Mouse (Mus musculus): ENCODE measurements at regions not wholly inside any gene's neighbourhood (a gene's known extent, or its start where the extent isn't known, plus 50 kb on each side); places are given as distances from the start of the nearest gene placed in this dataset.

- Histone ChIP-seq H3K27me3 (replicated peaks) (no peaks in the 10 kb centered on the region), H3K36me3 (no peaks in the 10 kb centered on the region), H3K4me3 (no peak overlapping the region), H3K27ac (no peak overlapping the region), H3K9ac (no peak overlapping the region), H3K9me3 (no peaks in the 10 kb centered on the region), H3K4me2 (replicated peaks) (no peak overlapping the region), H3K4me1 (0 out of 2 replicates have a peak, but pooled peaks cover 4% of the 10 kb centered on the region)
- 53% methylated on average over 4 of the region's 4 CpGs for WGBS
- ATAC-seq (ENCODE audit: low FRiP score, low read depth) = no peak
These were observed 542.4 kb downstream of the Epha4 start for GRCm38 (mm10) chr1:76972454-76972853.

- Histone ChIP-seq H3K36me3 (no peaks in the 10 kb centered on the region), H3K27me3 (replicated peaks) (no peaks in the 10 kb centered on the region), H3K4me2 (replicated peaks) (no peak overlapping the region), H3K27ac (no peak overlapping the region), H3K4me3 (no peak overlapping the region), H3K9ac (no peak overlapping the region), H3K9me3 (no peaks in the 10 kb centered on the region), H3K4me1 (0 out of 2 replicates have a peak, but pooled peaks cover 4% of the 10 kb centered on the region)
- no peak for ATAC-seq (ENCODE audit: low FRiP score, low read depth)
- WGBS = 70% methylated on average over 12 of the region's 12 CpGs
These were observed 539.6 kb downstream of the Epha4 start for GRCm38 (mm10) chr1:76975077-76975945.

- 0 out of 2 replicates have a peak, but pooled peaks cover 4% of the 10 kb centered on the region for H3K4me1 ChIP-seq
- no peak for ATAC-seq (ENCODE audit: low FRiP score, low read depth)
- H3K4me2 ChIP-seq (replicated peaks) = no peak overlapping the region
- no peaks in the 10 kb centered on the region for H3K9me3 ChIP-seq
- no peak overlapping the region for H3K4me3 ChIP-seq
- no peaks in the 10 kb centered on the region for H3K36me3 ChIP-seq
- 80% methylated on average over 9 of the region's 9 CpGs for WGBS
- no peaks in the 10 kb centered on the region for H3K27me3 ChIP-seq (replicated peaks)
- no peak overlapping the region for H3K27ac ChIP-seq
- H3K9ac ChIP-seq = no peak overlapping the region
These were observed 534.3 kb downstream of the Epha4 start for GRCm38 (mm10) chr1:76980498-76981152.

DNA sequence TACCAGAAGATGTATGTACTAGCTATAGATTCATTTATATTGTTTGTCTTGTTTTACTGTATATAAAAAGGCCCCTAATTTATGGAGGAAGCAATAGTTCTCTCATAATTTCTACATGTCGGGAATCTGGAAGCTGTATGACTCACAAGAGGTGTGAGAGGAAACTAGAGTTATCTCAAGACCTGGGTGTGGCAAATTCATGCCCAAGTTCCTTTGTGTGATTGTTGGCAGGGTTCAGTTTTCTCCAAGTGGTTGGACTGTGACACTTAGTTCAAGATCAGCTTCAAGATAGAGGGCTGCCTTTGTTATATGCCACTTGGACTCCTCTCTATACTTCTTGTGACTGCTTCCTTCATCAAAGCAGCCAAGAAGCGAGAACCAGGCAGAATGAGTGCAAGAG, 521.1 kb downstream of the Epha4 start:
- 88% methylated on average over 2 of the region's 2 CpGs for WGBS
- Histone ChIP-seq H3K27me3 (replicated peaks) (no peaks in the 10 kb centered on the region), H3K27ac (no peak overlapping the region), H3K4me2 (replicated peaks) (no peak overlapping the region), H3K36me3 (no peaks in the 10 kb centered on the region), H3K4me3 (no peak overlapping the region), H3K9me3 (no peaks in the 10 kb centered on the region), H3K4me1 (no peaks in the 10 kb centered on the region), H3K9ac (no peak overlapping the region)
- no peak for ATAC-seq (ENCODE audit: low FRiP score, low read depth)

DNA sequence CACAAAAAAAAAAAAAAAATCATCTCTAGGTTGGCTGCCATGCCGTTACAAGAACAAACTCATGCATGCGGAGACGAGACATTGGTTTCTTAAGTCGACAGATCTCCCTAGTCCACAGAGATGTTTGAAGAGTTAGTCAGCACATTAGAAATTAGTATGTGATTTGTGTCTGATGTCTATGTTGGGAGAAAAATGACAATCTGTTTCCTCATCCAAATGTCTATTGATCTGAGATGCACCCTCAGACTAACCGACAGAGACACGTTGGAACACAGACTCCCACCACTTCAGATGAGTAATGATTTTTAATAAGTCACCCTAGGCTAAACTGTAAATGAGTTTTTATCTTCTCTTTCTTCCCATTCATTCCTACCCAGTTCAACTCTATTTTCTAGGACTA, 506.9 kb downstream of the Epha4 start:
- no peak overlapping the region for H3K4me2 ChIP-seq (replicated peaks)
- no peak overlapping the region for H3K9ac ChIP-seq
- no peak overlapping the region for H3K4me3 ChIP-seq
- H3K36me3 ChIP-seq = no peaks in the 10 kb centered on the region
- 92% methylated on average over 6 of the region's 6 CpGs for WGBS
- peaks cover 5% of the 10 kb centered on the region; the same call in 1 of the 2 replicates for H3K4me1 ChIP-seq
- no peak for ATAC-seq (ENCODE audit: low FRiP score, low read depth)
- H3K27me3 ChIP-seq (replicated peaks) = no peaks in the 10 kb centered on the region
- no peak overlapping the region for H3K27ac ChIP-seq
- no peaks in the 10 kb centered on the region for H3K9me3 ChIP-seq

GRCm38 (mm10) chr1:77010608-77011214, 504.2 kb downstream of the Epha4 start:
- WGBS = 50% methylated on average over 8 of the region's 8 CpGs
- Histone ChIP-seq H3K4me2 (replicated peaks) (no peak overlapping the region), H3K36me3 (no peaks in the 10 kb centered on the region), H3K9me3 (no peaks in the 10 kb centered on the region), H3K4me1 (peaks cover 5% of the 10 kb centered on the region; the same call in 1 of the 2 replicates), H3K27ac (no peak overlapping the region), H3K4me3 (no peak overlapping the region), H3K27me3 (replicated peaks) (no peaks in the 10 kb centered on the region), H3K9ac (no peak overlapping the region)
- 0 out of 2 replicates have a peak, but pooled peaks have one; percentile 37 for ATAC-seq (ENCODE audit: low FRiP score, low read depth)

DNA sequence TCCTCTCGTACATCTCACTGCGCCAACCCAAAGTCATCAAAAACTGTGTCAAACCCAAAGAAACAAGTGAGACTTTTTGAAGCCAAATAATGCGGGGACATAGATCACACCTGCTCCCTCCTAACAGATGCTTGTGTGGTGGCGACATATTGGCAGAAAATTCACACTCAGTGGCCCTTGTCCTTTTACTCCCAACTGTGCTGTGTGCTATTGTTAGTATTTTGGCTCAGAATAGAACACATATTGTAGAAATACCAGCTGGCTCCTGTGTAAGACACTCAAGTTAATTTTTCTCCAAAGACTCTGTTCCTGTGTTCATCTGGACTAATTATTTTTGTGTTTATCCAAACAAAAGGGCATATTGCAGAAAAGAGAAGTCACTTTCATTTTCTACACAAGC, 487.2 kb downstream of the Epha4 start:
- H3K36me3 ChIP-seq = no peaks in the 10 kb centered on the region
- 89% methylated on average over 4 of the region's 4 CpGs for WGBS
- no peak overlapping the region for H3K4me2 ChIP-seq (replicated peaks)
- H3K9me3 ChIP-seq = no peaks in the 10 kb centered on the region
- H3K4me1 ChIP-seq = no peaks in the 10 kb centered on the region
- no peak for ATAC-seq (ENCODE audit: low FRiP score, low read depth)
- no peak overlapping the region for H3K27ac ChIP-seq
- no peaks in the 10 kb centered on the region for H3K27me3 ChIP-seq (replicated peaks)
- H3K4me3 ChIP-seq = no peak overlapping the region
- no peak overlapping the region for H3K9ac ChIP-seq

GRCm38 (mm10) chr1:77028216-77028615, 486.7 kb downstream of the Epha4 start:
- H3K9me3 ChIP-seq = no peaks in the 10 kb centered on the region
- H3K36me3 ChIP-seq = no peaks in the 10 kb centered on the region
- no peaks in the 10 kb centered on the region for H3K27me3 ChIP-seq (replicated peaks)
- no peak overlapping the region for H3K9ac ChIP-seq
- no peak overlapping the region for H3K4me2 ChIP-seq (replicated peaks)
- no peak overlapping the region for H3K27ac ChIP-seq
- 91% methylated on average over 6 of the region's 6 CpGs for WGBS
- H3K4me1 ChIP-seq = no peaks in the 10 kb centered on the region
- H3K4me3 ChIP-seq = no peak overlapping the region
- no peak for ATAC-seq (ENCODE audit: low FRiP score, low read depth)

DNA sequence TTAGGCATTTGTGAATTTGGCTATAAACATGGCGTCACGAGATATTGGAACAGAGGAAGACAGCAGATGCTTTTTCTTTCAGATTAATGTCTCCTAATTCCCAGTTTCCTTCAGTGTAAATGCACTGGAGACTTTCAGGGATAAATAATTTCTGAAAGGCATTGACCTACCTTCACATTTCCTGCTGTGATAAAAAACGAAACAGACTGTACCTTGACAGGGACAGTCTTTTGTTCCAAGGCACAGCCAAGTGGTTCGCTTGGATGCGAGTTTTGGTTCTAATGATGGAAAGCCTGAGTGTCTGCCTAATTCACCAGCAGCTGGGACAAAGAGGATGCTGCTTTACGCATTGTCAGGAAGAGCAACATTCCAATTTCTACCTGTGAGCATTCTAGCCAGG, 485.8 kb downstream of the Epha4 start:
- 86% methylated on average over 6 of the region's 6 CpGs for WGBS
- no peak for ATAC-seq (ENCODE audit: low FRiP score, low read depth)

DNA sequence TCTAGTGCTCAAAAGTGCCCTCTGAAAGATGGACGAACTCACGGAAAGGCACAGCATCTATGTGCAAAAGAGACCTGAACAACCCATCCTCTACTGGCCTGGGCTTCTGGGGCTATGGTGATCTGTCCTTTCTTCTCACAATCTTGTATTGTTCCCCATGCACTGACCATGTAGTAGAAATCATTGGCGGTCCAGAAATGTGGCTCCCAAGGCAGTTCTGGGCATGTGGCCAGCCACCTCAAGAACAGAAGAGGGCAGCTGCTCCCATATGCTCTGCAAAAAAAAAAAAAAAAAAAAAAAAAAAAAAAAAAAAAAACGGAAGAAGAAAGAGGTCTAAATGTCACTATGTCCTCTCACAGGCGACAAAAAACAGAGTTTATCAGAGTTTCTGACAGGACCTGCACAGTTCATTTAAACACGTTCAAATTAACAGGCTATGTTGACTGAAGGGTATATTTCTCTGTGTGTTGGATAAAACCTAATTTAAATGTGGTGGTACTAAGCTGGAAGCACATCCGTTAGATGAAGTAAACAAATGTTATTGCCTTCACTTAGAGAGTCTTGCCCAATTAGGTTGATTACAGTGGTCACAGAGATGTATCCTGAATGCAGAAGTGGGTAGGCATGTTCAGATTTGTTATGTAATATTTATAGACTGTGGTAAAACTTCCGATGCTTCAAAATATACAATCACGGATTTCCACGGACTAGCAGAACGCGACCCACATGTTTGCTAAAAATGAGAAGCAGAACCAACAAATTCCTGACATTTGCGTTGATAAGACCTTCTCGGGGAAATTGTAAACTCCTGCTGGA, 470.9 kb downstream of the Epha4 start:
- H3K36me3 ChIP-seq = no peaks in the 10 kb centered on the region
- H3K27me3 ChIP-seq (replicated peaks) = no peaks in the 10 kb centered on the region
- ATAC-seq (ENCODE audit: low FRiP score, low read depth) = no peak
- 83% methylated on average over 14 of the region's 14 CpGs for WGBS
- H3K27ac ChIP-seq = no peak overlapping the region
- no peaks in the 10 kb centered on the region for H3K4me1 ChIP-seq
- no peak overlapping the region for H3K4me3 ChIP-seq
- H3K4me2 ChIP-seq (replicated peaks) = no peak overlapping the region
- no peaks in the 10 kb centered on the region for H3K9me3 ChIP-seq
- no peak overlapping the region for H3K9ac ChIP-seq

More for the DNA sequence above, 485.8 kb downstream of the Epha4 start:
- H3K9me3 ChIP-seq = no peaks in the 10 kb centered on the region
- H3K4me2 ChIP-seq (replicated peaks) = no peak overlapping the region
- no peak overlapping the region for H3K27ac ChIP-seq
- no peaks in the 10 kb centered on the region for H3K27me3 ChIP-seq (replicated peaks)
- H3K4me1 ChIP-seq = no peaks in the 10 kb centered on the region
- H3K9ac ChIP-seq = no peak overlapping the region
- H3K36me3 ChIP-seq = no peaks in the 10 kb centered on the region
- no peak overlapping the region for H3K4me3 ChIP-seq

GRCm38 (mm10) chr1:77048720-77049406, 466.0 kb downstream of the Epha4 start:
- Histone ChIP-seq H3K4me3 (no peak overlapping the region), H3K9me3 (no peaks in the 10 kb centered on the region)

More at GRCm38 (mm10) chr1:77048720-77049406, 466.0 kb downstream of the Epha4 start:
- no peaks in the 10 kb centered on the region for H3K36me3 ChIP-seq
- no peaks in the 10 kb centered on the region for H3K27me3 ChIP-seq (replicated peaks)
- no peak overlapping the region for H3K4me2 ChIP-seq (replicated peaks)
- H3K27ac ChIP-seq = no peak overlapping the region
- no peak overlapping the region for H3K9ac ChIP-seq
- no peak for ATAC-seq (ENCODE audit: low FRiP score, low read depth)
- 84% methylated on average over 7 of the region's 7 CpGs for WGBS
- H3K4me1 ChIP-seq = no peaks in the 10 kb centered on the region

All from neural tube, embryonic 12.5 days (tissue).